Mouse (Mus musculus) CD4-positive naive resting alpha-beta T cell, adult 76 days (primary cell): ENCODE measurements around the gene Cfap69. TPM values are rescaled to one million over a fixed set of nuclear protein-coding genes. Genes with fewer than 3 reads are reported as not detected.

Experiments
- total RNA-seq: library from RNA; stranded (reverse); gene quantifications from one replicate; pipeline ENCODE4 v1.2.4, GENCODE M21; 2023

Gene Cfap69
- not detected for total RNA-seq

GRCm38 (mm10) chr5:5663655-5664370, at the start of gene Cfap69:
Cfap69 (minus strand) TSS chr5:5664239.

DNA sequence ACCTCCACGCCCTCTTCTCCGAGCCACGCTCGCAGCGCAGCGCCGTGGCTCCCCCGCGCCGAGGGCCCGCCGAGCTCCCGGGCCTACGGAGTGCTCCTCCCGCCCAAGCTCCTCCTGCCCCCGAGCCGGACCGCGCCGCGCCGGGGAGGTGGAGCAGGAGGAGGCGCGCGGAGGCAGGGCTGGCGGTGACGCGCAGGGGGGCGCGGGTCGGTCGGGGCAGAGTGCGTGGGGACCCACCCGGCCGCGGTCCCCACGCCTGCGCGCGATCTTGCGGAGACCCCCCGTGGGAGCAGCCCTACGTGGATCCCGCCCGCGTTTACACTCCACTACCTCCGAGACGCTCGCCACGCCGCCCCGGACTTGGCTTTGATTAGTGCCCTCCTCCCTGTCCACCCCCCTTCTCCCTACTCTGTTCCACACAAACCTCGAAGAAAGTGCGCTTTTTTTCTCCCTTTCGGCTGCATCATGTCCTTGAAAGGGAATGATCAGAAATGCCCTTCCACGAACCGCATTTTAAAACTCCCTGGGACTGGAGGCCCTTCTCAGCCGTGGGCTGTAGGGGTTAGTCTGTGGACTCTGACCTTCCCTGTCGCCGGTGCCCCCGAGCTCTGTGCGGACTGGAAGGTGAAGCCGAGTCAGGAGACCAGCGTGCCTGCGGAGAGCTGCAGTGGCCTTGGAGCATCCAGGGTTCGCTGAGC, 30.1 kb upstream of the Cfap69 start, which contains the start of gene Steap2:
Steap2 (minus strand) TSS at position 623 of the 698 bp plus-strand sequence.

GRCm38 (mm10) chr5:5573749-5574317, 90.2 kb downstream of the Cfap69 start, which contains the start of gene Gm8773:
Gm8773 (plus strand) TSS chr5:5573799.

DNA sequence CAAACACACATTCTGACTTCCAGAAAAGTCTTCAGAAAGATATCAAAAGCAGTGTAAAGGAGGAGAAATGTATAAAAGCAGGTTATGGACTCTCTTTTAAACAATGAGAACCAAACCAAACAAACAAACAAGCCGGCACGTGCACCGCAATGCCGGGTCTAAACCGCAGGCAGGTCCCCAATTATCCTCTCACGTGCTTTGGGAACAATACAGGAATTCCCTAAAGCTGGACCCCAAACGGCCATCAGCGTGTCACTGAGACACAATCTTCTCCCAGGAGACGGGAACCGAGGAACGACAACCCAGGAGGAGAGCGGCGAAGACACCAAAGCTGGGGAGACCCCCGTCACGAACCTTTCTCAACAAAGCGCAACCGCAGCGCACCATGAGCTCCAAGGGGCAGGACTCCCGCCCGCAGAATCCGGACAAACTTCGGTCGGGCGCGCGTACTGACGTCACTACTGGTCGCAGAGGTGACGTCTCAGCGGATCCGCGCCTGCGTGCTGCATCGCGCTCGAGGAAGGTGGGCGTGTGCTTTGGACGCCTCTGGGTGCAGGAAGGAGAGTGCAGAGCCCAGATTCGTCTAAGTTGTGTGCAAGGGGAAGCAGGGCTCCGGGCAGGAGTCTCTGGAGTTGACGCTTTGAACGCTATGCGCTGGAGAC, 104.8 kb downstream of the Cfap69 start, which contains the start of gene Gtpbp10:
Gtpbp10 (minus strand) TSS at position 460 of the 662 bp plus-strand sequence.

Other genes starting within 250 kb of the Cfap69 start
- gene Cdk14, start 243.9 kb downstream of the Cfap69 start, total RNA-seq: 3.2 TPM
- not detected for gene 1700015F17Rik, start 185.1 kb downstream of the Cfap69 start, total RNA-seq
- gene Cldn12, start 149.3 kb downstream of the Cfap69 start, total RNA-seq: 6.7 TPM
- 20.5 TPM for gene Gtpbp10, start 104.7 kb downstream of the Cfap69 start, total RNA-seq
- gene Gm8773, start 90.4 kb downstream of the Cfap69 start, total RNA-seq: not detected
- gene Steap2, start 30.3 kb upstream of the Cfap69 start, total RNA-seq: not detected
- gene Steap1, start 85.1 kb upstream of the Cfap69 start, total RNA-seq: not detected